Mouse (Mus musculus): ENCODE measurements around the gene Rtcb. TPM values are rescaled to one million over a fixed set of nuclear protein-coding genes. Genes with fewer than 3 reads are reported as not detected.

Rtcb gene
- total RNA-seq, 2 experiments from 2014 or later = 90.7 to 95.1 TPM

GRCm38 (mm10) chr10:85936280-85936965 is 21.2 kb downstream of the Rtcb start:
- no peak for DNase-seq

- no peak for DNase-seq
Observed at GRCm38 (mm10) chr10:85929962-85930361, 27.7 kb downstream of the Rtcb start.

- no peak for DNase-seq
Observed at GRCm38 (mm10) chr10:85929208-85929591, 28.4 kb downstream of the Rtcb start.

- DNase-seq = peak; percentile 52
Observed at GRCm38 (mm10) chr10:85928499-85929207, 29.0 kb downstream of the Rtcb start.

DNA sequence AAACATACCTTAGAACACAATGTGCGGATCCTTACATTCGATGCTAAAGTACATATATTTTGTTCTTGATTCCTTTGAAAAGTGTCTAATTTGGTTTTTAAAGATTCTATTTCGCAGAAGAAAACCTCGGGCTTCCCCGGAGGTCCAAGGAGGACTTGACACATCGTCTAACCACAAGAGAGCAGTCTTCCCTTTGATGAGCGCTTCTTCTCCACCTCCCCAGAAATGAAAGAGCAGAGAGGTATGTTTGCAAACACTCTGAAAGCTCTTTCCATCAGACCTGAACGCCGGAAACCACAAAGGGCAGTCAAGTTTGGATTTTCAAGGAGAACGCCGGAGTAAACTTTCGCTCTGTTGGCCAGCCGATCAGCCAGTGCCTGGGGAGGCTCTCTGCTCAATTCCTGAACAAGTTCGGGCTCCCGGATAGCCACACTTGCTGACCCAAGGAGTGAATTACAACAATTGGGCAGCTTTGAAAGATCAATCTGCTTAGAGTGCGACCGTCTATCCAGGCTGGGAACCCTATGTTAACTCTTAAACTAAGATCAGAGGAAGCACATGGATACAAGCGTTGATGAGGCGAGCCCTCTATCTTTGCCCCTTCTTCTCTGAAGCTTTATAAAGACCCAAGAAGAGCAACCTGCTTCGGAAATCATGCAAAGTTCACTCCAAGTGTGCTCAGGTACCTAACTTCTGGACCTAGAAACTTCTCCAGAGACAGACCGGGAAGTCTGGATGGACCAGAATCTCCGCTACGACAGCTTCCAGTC is 29.8 kb downstream of the Rtcb start, which contains the start of gene Ascl4:
Ascl4 (plus strand) TSS at position 6 of the 770 bp plus-strand sequence.
- no peak for DNase-seq

GRCm38 (mm10) chr10:85916498-85917309 is 40.9 kb downstream of the Rtcb start, which contains the start of gene Prdm4:
TSS of gene Prdm4 (minus strand) at chr10:85917142.
- DNase-seq = peak; percentile 96

Other genes with a start within 250 kb of the Rtcb start
- gene Pwp1, start 128.3 kb downstream of the Rtcb start, total RNA-seq (2021) = 10 to 100 TPM; 20.5 to 23.5 TPM
- gene Prdm4, start 40.7 kb downstream of the Rtcb start, total RNA-seq (2021) = 10 to 100 TPM; 17.2 to 18.8 TPM
- gene Ascl4, start 30.1 kb downstream of the Rtcb start, total RNA-seq (2021) = not detected
- gene Bpifc, start 54.1 kb upstream of the Rtcb start, total RNA-seq (2021) = not detected
- 10 to 100 TPM; 15.5 to 16.4 TPM for gene Fbxo7, start 64.1 kb upstream of the Rtcb start, total RNA-seq (2021)